Mouse (Mus musculus) embryonic facial prominence, embryonic 15.5 days (tissue): ENCODE data around the gene 6430571L13Rik. TPM values are rescaled to one million over a fixed set of nuclear protein-coding genes. Genes with fewer than 3 reads are reported as not detected.

ENCODE experiments used
- ATAC-seq: fragments of 200-750 bp; cut with Nextera tagmentation; 2 replicates; pipeline ENCODE4 v1.8.0; 2017; ENCODE audit warnings: low read depth, moderate TSS enrichment; ENCODE audit not compliant: insufficient number of reproducible peaks, low FRiP score, low TSS enrichment
- H3K27ac ChIP-seq: fragments of 300-500 bp; sonication (generic); replicated peaks from 2 replicates; pipeline ENCODE4 v1.5.1; 2015; ENCODE audit warnings: mild to moderate bottlenecking, inconsistent platforms
- H3K27me3 ChIP-seq: fragments of 300-500 bp; sonication (generic); 2 replicates; pipeline ENCODE4 v1.6.1; 2015; ENCODE audit warnings: inconsistent platforms
- H3K36me3 ChIP-seq: fragments of 300-500 bp; sonication (generic); 2 replicates; pipeline ENCODE4 v1.6.1; 2015; ENCODE audit warnings: mild to moderate bottlenecking, inconsistent platforms
- H3K4me1 ChIP-seq: fragments of 300-500 bp; sonication (generic); 2 replicates; pipeline ENCODE4 v1.6.1; 2015; ENCODE audit warnings: inconsistent platforms
- H3K4me2 ChIP-seq: fragments of 300-500 bp; sonication (generic); replicated peaks from 2 replicates; pipeline ENCODE4 v1.6.1; 2015; ENCODE audit warnings: mild to moderate bottlenecking, inconsistent platforms
- H3K4me3 ChIP-seq: fragments of 300-500 bp; sonication (generic); replicated peaks from 2 replicates; pipeline ENCODE4 v1.5.1; 2015; ENCODE audit warnings: mild to moderate bottlenecking, inconsistent platforms
- H3K9ac ChIP-seq: fragments of 300-500 bp; sonication (generic); 2 replicates; pipeline ENCODE4 v1.6.1; 2015; ENCODE audit warnings: inconsistent platforms
- H3K9me3 ChIP-seq: fragments of 300-500 bp; sonication (generic); replicated peaks from 2 replicates; pipeline ENCODE4 v1.6.1; 2016; ENCODE audit warnings: inconsistent platforms
- WGBS: fragments of 180-500 bp; shearing (Covaris S2); methylation state at CpG from one replicate; pipeline ENCODE4 v1.1.7; 2015; 5-methylcytosine and 5-hydroxymethylcytosine counted together
- polyA plus RNA-seq: library from polyadenylated mRNA; unstranded; fragments of >200 nt; fragmentation: Nextera tagmentation; extraction: Ambion mirVana; gene quantifications from 2 replicates; pipeline ENCODE4 v1.2.1, GENCODE M21; 2015

The 6430571L13Rik gene
- polyA plus RNA-seq, 1 experiment from 2014 or later: 0.91 TPM

GRCm38 (mm10) chr9:107387708-107388107 lies 47.3 kb downstream of the 6430571L13Rik start:
- 80% methylated on average over 3 of the region's 3 CpGs for whole genome bisulfite sequencing
- peaks cover 34% of the 10 kb centered on the region for H3K27me3 ChIP-seq

GRCm38 (mm10) chr9:107388263-107388662 lies 47.9 kb downstream of the 6430571L13Rik start:
- no peak overlapping the region for H3K4me3 ChIP-seq
- H3K4me1 ChIP-seq: no peaks in the 10 kb centered on the region
- 47% methylated on average over 2 of the region's 2 CpGs for WGBS
- H3K9me3 ChIP-seq: no peaks in the 10 kb centered on the region
- no peak overlapping the region for H3K9ac ChIP-seq
- H3K36me3 ChIP-seq: no peaks in the 10 kb centered on the region
- H3K4me2 ChIP-seq: no peak overlapping the region
- no peak for ATAC-seq
- H3K27ac ChIP-seq: no peak overlapping the region
- peaks cover 29% of the 10 kb centered on the region for H3K27me3 ChIP-seq

More at GRCm38 (mm10) chr9:107387708-107388107, 47.3 kb downstream of the 6430571L13Rik start:
- H3K4me1 ChIP-seq: no peaks in the 10 kb centered on the region
- no peak overlapping the region for H3K27ac ChIP-seq
- H3K4me3 ChIP-seq: no peak overlapping the region
- no peaks in the 10 kb centered on the region for H3K36me3 ChIP-seq
- no peaks in the 10 kb centered on the region for H3K9me3 ChIP-seq
- no peak overlapping the region for H3K4me2 ChIP-seq
- ATAC-seq: no peak
- H3K9ac ChIP-seq: no peak overlapping the region

GRCm38 (mm10) chr9:107396397-107396796 lies 56.0 kb downstream of the 6430571L13Rik start:
- Histone ChIP-seq H3K27ac (no peak overlapping the region), H3K4me2 (no peak overlapping the region), H3K36me3 (no peaks in the 10 kb centered on the region), H3K4me1 (peaks cover 10% of the 10 kb centered on the region), H3K4me3 (no peak overlapping the region), H3K9me3 (no peaks in the 10 kb centered on the region), H3K27me3 (peaks cover 60% of the 10 kb centered on the region), H3K9ac (no peak overlapping the region)
- 28% methylated on average over 4 of the region's 4 CpGs for WGBS
- ATAC-seq: no peak

GRCm38 (mm10) chr9:107398968-107399367 lies 58.6 kb downstream of the 6430571L13Rik start:
- Histone ChIP-seq H3K4me3 (no peak overlapping the region), H3K4me2 (peak overlapping the region; percentile 100; the same call in 1 of the 2 replicates), H3K36me3 (no peaks in the 10 kb centered on the region), H3K4me1 (peaks cover 10% of the 10 kb centered on the region), H3K9me3 (no peaks in the 10 kb centered on the region), H3K9ac (no peak overlapping the region), H3K27ac (no peak overlapping the region), H3K27me3 (peaks cover 82% of the 10 kb centered on the region)
- WGBS: 20% methylated on average over 11 of the region's 11 CpGs
- no peak for ATAC-seq

- H3K9ac ChIP-seq: peak within 1 kb of the TSS; percentile 45
Observed at GRCm38 (mm10) chr9:107399491-107399971, 59.1 kb downstream of the 6430571L13Rik start, which contains the start of gene Cacna2d2. Cacna2d2 (plus strand) TSS chr9:107399612.

DNA sequence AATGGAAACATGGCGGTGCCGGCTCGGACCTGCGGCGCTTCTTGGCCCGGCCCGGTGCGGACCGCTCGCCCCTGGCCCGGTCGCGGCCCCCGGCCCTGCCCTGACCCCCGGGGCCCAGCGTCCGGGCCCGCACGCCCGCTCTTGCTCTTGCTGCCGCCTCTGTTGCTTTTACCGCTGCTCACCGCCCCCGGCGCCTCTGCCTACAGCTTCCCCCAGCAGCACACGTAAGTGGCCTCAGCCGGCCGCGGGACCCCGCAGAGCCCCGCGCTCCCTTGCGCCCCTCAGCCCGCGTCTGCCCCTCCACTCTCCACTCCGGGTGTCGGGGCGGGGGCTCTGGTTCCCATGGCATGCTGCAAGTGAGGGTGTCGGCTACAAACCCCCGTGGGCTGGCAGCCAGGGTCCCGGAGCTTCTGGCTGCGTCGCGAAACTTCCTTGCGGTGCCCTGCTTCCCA lies 59.7 kb downstream of the 6430571L13Rik start:
- H3K4me1 ChIP-seq: peaks cover 10% of the 10 kb centered on the region
- H3K27me3 ChIP-seq: peaks cover 84% of the 10 kb centered on the region
- H3K9ac ChIP-seq: peak overlapping the region; percentile 45
- H3K9me3 ChIP-seq: no peaks in the 10 kb centered on the region
- H3K36me3 ChIP-seq: no peaks in the 10 kb centered on the region
- no peak overlapping the region for H3K27ac ChIP-seq
- ATAC-seq: no peak
- peak overlapping the region; percentile 100 for H3K4me2 ChIP-seq
- under 1% methylated on average over 39 of the region's 45 CpGs for WGBS
- peak overlapping the region; percentile 66 for H3K4me3 ChIP-seq

More at GRCm38 (mm10) chr9:107399491-107399971, 59.1 kb downstream of the 6430571L13Rik start, which contains the start of gene Cacna2d2:
- Histone ChIP-seq H3K27ac (no peak within 1 kb of the TSS), H3K27me3 (peaks cover 86% of the 10 kb centered on the region), H3K4me1 (peaks cover 10% of the 10 kb centered on the region), H3K4me3 (peak within 1 kb of the TSS; percentile 66), H3K9me3 (no peaks in the 10 kb centered on the region), H3K36me3 (no peaks in the 10 kb centered on the region), H3K4me2 (peak within 1 kb of the TSS; percentile 100)
- WGBS: 2% methylated on average over 43 of the region's 54 CpGs
- ATAC-seq: peak; percentile 25; the same call in 1 of the 2 replicates

- 17% methylated on average over 13 of the region's 13 CpGs for WGBS
- Histone ChIP-seq H3K4me2 (peak overlapping the region; percentile 100), H3K27ac (no peak overlapping the region), H3K4me1 (peaks cover 10% of the 10 kb centered on the region), H3K36me3 (no peaks in the 10 kb centered on the region), H3K27me3 (peaks cover 80% of the 10 kb centered on the region), H3K9ac (no peak overlapping the region), H3K9me3 (no peaks in the 10 kb centered on the region), H3K4me3 (peak overlapping the region; percentile 66)
- no peak for ATAC-seq
Observed at GRCm38 (mm10) chr9:107400666-107401285, 60.4 kb downstream of the 6430571L13Rik start.

Other genes with a start within 250 kb of the 6430571L13Rik start
- 0.56 and 0.83 TPM in 2 replicates for gene Dock3, start 108.7 kb upstream of the 6430571L13Rik start, polyA plus RNA-seq
- 22.2 and 24.0 TPM in 2 replicates for gene Mapkapk3, start 50.7 kb upstream of the 6430571L13Rik start, polyA plus RNA-seq
- gene Cish, start 44.6 kb upstream of the 6430571L13Rik start, polyA plus RNA-seq: 14.4 and 18.9 TPM in 2 replicates
- 11.7 and 12.3 TPM in 2 replicates for gene Hemk1, start 2.3 kb upstream of the 6430571L13Rik start, polyA plus RNA-seq
- 0.96 and 1.3 TPM in 2 replicates for gene Cacna2d2, start 59.0 kb downstream of the 6430571L13Rik start, polyA plus RNA-seq
- gene Tmem115, start 193.3 kb downstream of the 6430571L13Rik start, polyA plus RNA-seq: 51.6 and 53.3 TPM in 2 replicates
- gene Cyb561d2, start 201.6 kb downstream of the 6430571L13Rik start, polyA plus RNA-seq: 26.4 and 26.8 TPM in 2 replicates
- gene Nprl2, start 201.6 kb downstream of the 6430571L13Rik start, polyA plus RNA-seq: 41.9 and 48.0 TPM in 2 replicates
- gene Zmynd10, start 206.7 kb downstream of the 6430571L13Rik start, polyA plus RNA-seq: 10.7 and 25.9 TPM in 2 replicates
- 82.0 and 87.7 TPM in 2 replicates for gene Rassf1, start 211.0 kb downstream of the 6430571L13Rik start, polyA plus RNA-seq
- gene Tusc2, start 222.7 kb downstream of the 6430571L13Rik start, polyA plus RNA-seq: 42.9 and 43.6 TPM in 2 replicates
- 97.5 and 98.4 TPM in 2 replicates for gene Hyal2, start 227.3 kb downstream of the 6430571L13Rik start, polyA plus RNA-seq
- 14.5 and 15.7 TPM in 2 replicates for gene Hyal1, start 236.3 kb downstream of the 6430571L13Rik start, polyA plus RNA-seq
- gene Naa80, start 238.3 kb downstream of the 6430571L13Rik start, polyA plus RNA-seq: 21.5 and 22.8 TPM in 2 replicates
- gene Hyal3, start 240.2 kb downstream of the 6430571L13Rik start, polyA plus RNA-seq: 2.0 TPM in 2 replicates
- gene Ifrd2, start 247.0 kb downstream of the 6430571L13Rik start, polyA plus RNA-seq: 46.8 and 47.1 TPM in 2 replicates